Mouse (Mus musculus): ENCODE results near the gene Fam8a1.

Fam8a1 gene

GRCm38 (mm10) chr13:46674601-46675000 lies 5.3 kb downstream of the Fam8a1 start:
- DNase-seq (ENCODE audit: low spot score): no peak

- no peak for DNase-seq (ENCODE audit: low spot score)
These were observed 8.4 kb downstream of the Fam8a1 start for GRCm38 (mm10) chr13:46677721-46678120.

GRCm38 (mm10) chr13:46682921-46683320 lies 13.6 kb downstream of the Fam8a1 start:
- no peak for DNase-seq (ENCODE audit: low spot score)

GRCm38 (mm10) chr13:46683370-46683769 lies 14.0 kb downstream of the Fam8a1 start:
- no peak for DNase-seq (ENCODE audit: low spot score)

- DNase-seq (ENCODE audit: low spot score): no peak
These were observed 21.4 kb downstream of the Fam8a1 start for GRCm38 (mm10) chr13:46690559-46691241.

- no peak for DNase-seq (ENCODE audit: low spot score)
These were observed 26.1 kb downstream of the Fam8a1 start for GRCm38 (mm10) chr13:46695296-46695908.

GRCm38 (mm10) chr13:46695932-46696331 lies 26.6 kb downstream of the Fam8a1 start:
- DNase-seq (ENCODE audit: low spot score): no peak

- DNase-seq (ENCODE audit: low spot score): peak; percentile 21
These were observed 27.5 kb downstream of the Fam8a1 start for GRCm38 (mm10) chr13:46696788-46697187.

GRCm38 (mm10) chr13:46699372-46699771 lies 30.1 kb downstream of the Fam8a1 start:
- no peak for DNase-seq (ENCODE audit: low spot score)

- no peak for DNase-seq (ENCODE audit: low spot score)
These were observed 32.2 kb downstream of the Fam8a1 start for GRCm38 (mm10) chr13:46701486-46701885.

- no peak for DNase-seq (ENCODE audit: low spot score)
These were observed 33.8 kb downstream of the Fam8a1 start for GRCm38 (mm10) chr13:46703138-46703537.

GRCm38 (mm10) chr13:46713486-46713885 lies 44.2 kb downstream of the Fam8a1 start:
- DNase-seq (ENCODE audit: low spot score): no peak

- DNase-seq (ENCODE audit: low spot score): no peak
These were observed 46.8 kb downstream of the Fam8a1 start for GRCm38 (mm10) chr13:46715976-46716639.

GRCm38 (mm10) chr13:46718893-46719400 lies 49.6 kb downstream of the Fam8a1 start:
- no peak for DNase-seq (ENCODE audit: low spot score)

GRCm38 (mm10) chr13:46721009-46721408 lies 51.7 kb downstream of the Fam8a1 start:
- DNase-seq (ENCODE audit: low spot score): no peak

- DNase-seq (ENCODE audit: low spot score): no peak
These were observed 55.0 kb downstream of the Fam8a1 start for GRCm38 (mm10) chr13:46724371-46724770.

- DNase-seq (ENCODE audit: low spot score): no peak
These were observed 55.9 kb downstream of the Fam8a1 start for GRCm38 (mm10) chr13:46725227-46725626.

- DNase-seq (ENCODE audit: low spot score): peak; percentile 13
These were observed 57.1 kb downstream of the Fam8a1 start for GRCm38 (mm10) chr13:46726288-46727037.

- peak; percentile 67 for DNase-seq (ENCODE audit: low spot score)
These were observed 57.9 kb downstream of the Fam8a1 start for GRCm38 (mm10) chr13:46727038-46727836.
